In genomic region chr6:143099281-143099680, GRCm38 (mm10) we compare ENCODE assay signal across 8 mouse cellular contexts. TPM values are rescaled to one million over a fixed set of nuclear protein-coding genes. Genes with fewer than 3 reads are reported as not detected.
DNase-seq lines count a peak whose midpoint lies in the region; ATAC-seq and TF ChIP-seq lines count a peak whose summit lies in the region.

No protein-coding gene starts in this region.

- H3K4me1 ChIP-seq in bone marrow, adult 2 months (ENCODE audit: control insufficient read depth, insufficient read depth, low read length), result peaks cover 1% of the 10 kb centered on the region
- peaks cover 24% of the 10 kb centered on the region for H3K4me1 ChIP-seq in forebrain, embryonic 13.5 days
- no peaks in the 10 kb centered on the region for H3K4me1 ChIP-seq in intestine, embryonic 14.5 days (replicated peaks; ENCODE audit: control insufficient read depth, insufficient read depth, low read length)
- peaks cover 4 to 16% of the 10 kb centered on the region in 2 experiments; a peak in 3 of 4 replicates for H3K4me1 ChIP-seq in liver, embryonic 14.5 days (replicated peaks; ENCODE audit: control insufficient read depth in 2 of 2, insufficient read depth in 2 of 2, low read length in 1 of 2)
- H3K4me1 ChIP-seq in olfactory bulb, adult 2 months (ENCODE audit: control insufficient read depth, insufficient read depth, low read length), result peaks cover 8% of the 10 kb centered on the region

- peak overlapping the region; percentile 82 for H3K4me2 ChIP-seq in forebrain, embryonic 13.5 days
- peak overlapping the region; percentile 56 for H3K4me2 ChIP-seq in intestine, embryonic 14.5 days (ENCODE audit: low read length)
- H3K4me2 ChIP-seq in liver, embryonic 14.5 days (ENCODE audit: low read depth), result peak overlapping the region; percentile 86

- under 1% methylated on average over 32 of the region's 32 CpGs for WGBS in bone marrow, adult 2 months
- WGBS in forebrain, embryonic 13.5 days, result under 1% methylated on average over 32 of the region's 32 CpGs
- WGBS in intestine, embryonic 14.5 days, result under 1% methylated on average over 32 of the region's 32 CpGs
- under 1% methylated on average over 32 of the region's 32 CpGs for WGBS in liver, embryonic 14.5 days (ENCODE audit: insufficient replicate concordance)
- WGBS in olfactory bulb, adult 2 months, result 1% methylated on average over 32 of the region's 32 CpGs

- peak; percentile 40; the same call in 1 of the 2 replicates for TF ChIP-seq CTCF in bone marrow, adult 2 months (IDR thresholded peaks at IDR 0.05; ENCODE audit: control insufficient read depth, insufficient read depth, low read length)
- TF ChIP-seq CTCF in liver, embryonic 14.5 days (IDR thresholded peaks at IDR 0.05; ENCODE audit: low read depth), result 0 out of 2 replicates have a peak, but pooled peaks have one; percentile 35
- no peak for TF ChIP-seq CTCF in olfactory bulb, adult 2 months (IDR thresholded peaks at IDR 0.05; ENCODE audit: insufficient read depth, low read depth, low read length)

- H3K9ac ChIP-seq in forebrain, embryonic 13.5 days, result peak overlapping the region; percentile 90
- peak overlapping the region; percentile 75 for H3K9ac ChIP-seq in intestine, embryonic 14.5 days (ENCODE audit: low read length)
- peak overlapping the region; percentile 92 for H3K9ac ChIP-seq in liver, embryonic 14.5 days (replicated peaks)

- H3K27me3 ChIP-seq in forebrain, embryonic 13.5 days, result 0 out of 2 replicates have a peak, but pooled peaks cover 4% of the 10 kb centered on the region
- H3K27me3 ChIP-seq in intestine, embryonic 14.5 days (replicated peaks; ENCODE audit: control insufficient read depth, insufficient read depth, low read length), result no peaks in the 10 kb centered on the region
- no peaks in the 10 kb centered on the region for H3K27me3 ChIP-seq in liver, embryonic 14.5 days (ENCODE audit: control insufficient read depth, insufficient read depth, low read length)

- peak; percentile 61; the same call in 1 of the 2 replicates for TF ChIP-seq POLR2A in bone marrow, adult 2 months (IDR thresholded peaks at IDR 0.05; ENCODE audit: borderline replicate concordance, control insufficient read depth, low read depth, low read length)
- TF ChIP-seq POLR2A in olfactory bulb, adult 2 months (IDR thresholded peaks at IDR 0.05; ENCODE audit: insufficient read depth, low read depth, low read length), result no peak

- TF ChIP-seq EP300 in liver, embryonic 14.5 days (IDR thresholded peaks at IDR 0.05; ENCODE audit: low read depth), result no peak

- H3K36me3 ChIP-seq in forebrain, embryonic 13.5 days (ENCODE audit: poor library complexity, severe bottlenecking), result peaks cover 11% of the 10 kb centered on the region; the same call in 1 of the 2 replicates
- H3K36me3 ChIP-seq in intestine, embryonic 14.5 days (ENCODE audit: control insufficient read depth, insufficient read depth, low read length), result peaks cover 8% of the 10 kb centered on the region
- no peaks in the 10 kb centered on the region for H3K36me3 ChIP-seq in liver, embryonic 14.5 days (replicated peaks; ENCODE audit: control insufficient read depth, insufficient read depth, low read depth)

- peak overlapping the region; percentile 98 for H3K27ac ChIP-seq in bone marrow, adult 2 months (ENCODE audit: control insufficient read depth, insufficient read depth, low read depth, low read length, poor library complexity)
- H3K27ac ChIP-seq in forebrain, embryonic 13.5 days, result peak overlapping the region; percentile 96
- peak overlapping the region; percentile 58 for H3K27ac ChIP-seq in intestine, embryonic 14.5 days (ENCODE audit: low read depth)
- peak overlapping the region; percentile 82 for H3K27ac ChIP-seq in liver, embryonic 14.5 days
- peak overlapping the region; percentile 74 for H3K27ac ChIP-seq in olfactory bulb, adult 2 months (ENCODE audit: insufficient read depth, low read depth, low read length)

- H3K4me3 ChIP-seq in bone marrow, adult 2 months (replicated peaks; ENCODE audit: control insufficient read depth, low read depth, low read length), result peak overlapping the region; percentile 84
- peak overlapping the region; percentile 85 for H3K4me3 ChIP-seq in forebrain, embryonic 13.5 days
- peak overlapping the region; percentile 75 for H3K4me3 ChIP-seq in intestine, embryonic 14.5 days (ENCODE audit: low read depth, low read length)
- peak overlapping the region; percentile 76 for H3K4me3 ChIP-seq in liver, embryonic 14.5 days (ENCODE audit: insufficient read depth in 1 of 2, low read depth in 2 of 2, low read length in 2 of 2)
- H3K4me3 ChIP-seq in olfactory bulb, adult 2 months (ENCODE audit: insufficient read depth, low read depth, low read length), result peak overlapping the region; percentile 95

- peak; percentile 56 for DNase-seq in embryo, embryonic 10 days (ENCODE audit: low spot score)
- DNase-seq in embryo, embryonic 9.5 days (ENCODE audit: extremely low spot score), result no peak
- DNase-seq in 3T3-L1 (ENCODE audit: low read depth, low spot score), result peak; percentile 62
- DNase-seq in intestine, embryonic 14.5 days (ENCODE audit: low spot score), result no peak
- DNase-seq in liver, embryonic 14.5 days (ENCODE audit: low read depth in 3 of 3, low spot score in 3 of 3), result peak in 2 of 3 experiments; percentile 36 to 44

- H3K9me3 ChIP-seq in forebrain, embryonic 13.5 days (replicated peaks), result 0 out of 2 replicates have a peak, but pooled peaks cover 2% of the 10 kb centered on the region
- H3K9me3 ChIP-seq in intestine, embryonic 14.5 days (ENCODE audit: control insufficient read depth, low read length), result no peaks in the 10 kb centered on the region
- H3K9me3 ChIP-seq in liver, embryonic 14.5 days (ENCODE audit: control insufficient read depth, low read length), result no peaks in the 10 kb centered on the region

- ATAC-seq in forebrain, embryonic 13.5 days, result peak; percentile 74
- peak; percentile 73 for ATAC-seq in intestine, embryonic 14.5 days (replicated peaks; ENCODE audit: low FRiP score, low TSS enrichment, low read depth)
- ATAC-seq in liver, embryonic 14.5 days (ENCODE audit: insufficient read depth), result peak; percentile 47

RNA-seq across cellular contexts. Expression of gene C2cd5, which starts 0.7 kb away (rescaled TPM):
- polyA plus RNA-seq in bone marrow, adult 2 months (2011; ENCODE audit: insufficient read depth, insufficient read length, low replicate concordance, missing spikeins), result 26.5 and 31.1 TPM in 2 replicates
- polyA plus RNA-seq in forebrain, embryonic 13.5 days (2015; fragmentation: Nextera tagmentation; extraction: Ambion mirVana), result 37.1 and 40.0 TPM in 2 replicates
- 22.0 and 24.5 TPM in 2 replicates for polyA plus RNA-seq in intestine, embryonic 14.5 days (2014; fragmentation: Nextera tagmentation; extraction: Ambion mirVana)
- polyA plus RNA-seq in liver, embryonic 14.5 days (2012; rRNA removed), result 12.2 and 16.5 TPM in 2 replicates
- 14.1 and 14.4 TPM in 2 replicates for polyA plus RNA-seq in liver, embryonic 14.5 days (2014; fragmentation: Nextera tagmentation; extraction: Ambion mirVana)
- not detected in 2 replicates for polyA plus RNA-seq in olfactory bulb, adult 2 months (2012; ENCODE audit: insufficient read depth, insufficient read length, low replicate concordance, missing spikeins)

Comparison
In these comparisons a context has a peak if more than half of its experiments do, and no peak if none do; other contexts are left out.
1. DNase-seq: peak in embryo, embryonic 10 days (single experiment), 3T3-L1 (single experiment) and liver, embryonic 14.5 days (2 of 3); none in embryo, embryonic 9.5 days (single experiment) and intestine, embryonic 14.5 days (single experiment).
2. Peak in every context shown above with its lines, with median percentiles within 50 percentile points of each other: H3K27ac ChIP-seq, H3K4me3 ChIP-seq, ATAC-seq, H3K4me2 ChIP-seq and H3K9ac ChIP-seq.